Mouse (Mus musculus): Measurements from ENCODE around the gene Selenoh.
"Not testable (repeated sequence)": the region's sequence is repeated elsewhere in the genome, so short reads cannot be mapped to it uniquely, and the experiment has no call there.

Selenoh gene

GRCm38 (mm10) chr2:84670569-84670933 is at the start of gene Selenoh:
Gene Selenoh (minus strand): TSS chr2:84670770.
- peak; percentile 88 to 89 for DNase-seq

- DNase-seq: no peak
These were observed 46.8 kb upstream of the Selenoh start for GRCm38 (mm10) chr2:84717357-84717756.

- no peak for DNase-seq
These were observed 46.1 kb upstream of the Selenoh start for GRCm38 (mm10) chr2:84716423-84717355.

DNA sequence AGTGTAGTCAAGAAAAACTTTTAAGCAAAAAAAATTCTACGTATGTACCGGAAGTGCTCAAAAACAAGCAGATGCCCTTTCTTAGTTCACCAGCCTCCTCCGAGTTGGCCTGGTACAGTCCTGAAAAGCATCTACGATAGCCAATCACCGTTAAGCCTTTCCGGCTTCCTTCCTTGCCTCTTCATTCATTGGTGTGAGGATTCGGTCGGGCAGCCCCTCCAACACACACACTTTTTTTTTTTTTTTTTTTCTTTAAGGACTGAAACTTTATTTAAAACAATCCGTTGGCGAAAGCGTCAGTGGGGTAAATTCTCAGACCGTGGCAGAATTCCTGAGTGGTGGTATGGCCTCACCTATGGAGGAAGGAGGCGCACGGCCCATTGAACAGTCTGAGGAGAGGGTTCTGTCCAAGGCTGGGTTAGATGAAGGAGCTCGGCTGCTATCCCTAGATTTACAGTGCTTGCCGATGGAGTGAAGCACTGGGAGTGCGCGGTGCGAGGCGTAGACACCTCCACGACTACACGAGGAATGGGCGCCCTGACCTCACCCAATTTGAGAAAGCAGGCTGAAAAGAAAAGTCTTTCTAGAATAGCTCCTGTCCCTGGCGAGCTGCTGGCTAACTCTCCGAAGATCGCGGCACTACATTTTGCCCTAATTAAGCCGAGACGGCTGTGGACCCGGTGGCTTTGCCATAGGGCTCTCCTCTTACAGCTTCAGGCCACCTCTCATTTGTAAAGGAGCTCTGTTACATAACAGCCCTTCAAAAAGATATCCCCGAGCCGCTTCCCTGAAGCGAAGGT is 45.2 kb upstream of the Selenoh start:
- DNase-seq: peak; percentile 69 to 89

GRCm38 (mm10) chr2:84714811-84715561 is 44.4 kb upstream of the Selenoh start, which contains the start of gene Zdhhc5:
Gene Zdhhc5 (minus strand): TSS chr2:84715180.
- peak; percentile 99 to 100 for DNase-seq

GRCm38 (mm10) chr2:84714422-84714810 is 43.8 kb upstream of the Selenoh start:
- DNase-seq: no peak

GRCm38 (mm10) chr2:84711898-84712297 is 41.3 kb upstream of the Selenoh start:
- DNase-seq: no peak

GRCm38 (mm10) chr2:84707523-84707922 is 37.0 kb upstream of the Selenoh start:
- DNase-seq: no peak

DNA sequence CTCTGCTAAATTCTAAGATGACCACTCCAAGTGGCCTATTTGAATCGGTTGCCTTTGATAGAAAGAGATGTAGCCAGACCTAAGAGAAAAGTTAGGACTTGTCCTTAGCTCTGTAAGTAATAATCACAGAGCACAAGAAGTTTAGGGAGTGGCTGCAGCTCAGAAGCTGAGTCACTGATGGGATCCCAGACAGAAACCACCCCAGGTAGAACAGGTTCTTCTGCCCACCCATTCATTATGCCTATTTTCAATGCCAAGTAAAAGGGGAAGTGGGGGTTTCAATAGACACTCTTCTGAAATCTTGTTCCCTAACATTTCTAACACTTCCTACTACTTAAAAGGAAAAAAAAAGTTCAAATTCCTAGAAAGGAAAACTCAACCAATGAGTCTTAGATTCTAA is 34.7 kb upstream of the Selenoh start:
- DNase-seq: no peak

DNA sequence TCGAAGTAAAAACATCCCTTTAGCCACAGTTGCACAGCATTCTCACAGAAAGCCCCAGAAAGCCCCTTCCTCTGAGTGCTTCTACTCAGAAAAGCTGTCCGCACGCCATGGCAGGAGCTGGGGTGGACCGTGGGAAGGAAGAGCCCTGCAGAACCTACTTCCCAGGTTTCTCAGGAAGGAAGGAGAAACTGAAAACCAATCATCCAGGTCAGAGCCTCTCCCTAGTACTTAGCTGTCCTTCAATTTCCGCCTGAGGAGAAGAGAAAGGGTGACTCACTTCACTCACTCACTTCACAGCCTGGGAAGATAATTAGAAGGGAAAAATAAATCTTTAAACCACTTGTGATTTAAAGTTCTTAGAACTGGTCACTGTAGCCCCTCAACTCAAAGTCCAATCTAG is 33.8 kb upstream of the Selenoh start:
- DNase-seq: no peak

DNA sequence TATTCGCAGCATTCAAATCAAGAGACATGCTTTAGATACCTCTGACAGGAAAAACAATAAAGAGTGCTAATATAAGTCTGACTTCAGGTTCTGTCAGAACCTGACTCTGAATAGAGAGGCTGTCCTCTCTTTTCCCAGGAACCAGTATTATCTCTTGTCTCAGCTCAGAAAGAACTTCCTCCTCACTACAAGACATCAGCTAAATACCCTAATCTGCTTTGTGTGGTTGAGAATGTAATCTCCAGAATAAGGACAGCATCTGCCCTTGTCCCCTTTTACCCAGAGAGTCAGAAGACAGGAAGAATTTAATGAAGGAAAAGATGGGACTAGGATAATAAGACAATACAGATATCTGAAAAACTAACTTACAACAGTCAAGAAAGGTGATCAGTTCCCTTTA is 32.9 kb upstream of the Selenoh start:
- DNase-seq: no peak

GRCm38 (mm10) chr2:84695007-84695695 is 24.6 kb upstream of the Selenoh start:
- no peak for DNase-seq

GRCm38 (mm10) chr2:84690050-84690449 is 19.5 kb upstream of the Selenoh start:
- DNase-seq: no peak

DNA sequence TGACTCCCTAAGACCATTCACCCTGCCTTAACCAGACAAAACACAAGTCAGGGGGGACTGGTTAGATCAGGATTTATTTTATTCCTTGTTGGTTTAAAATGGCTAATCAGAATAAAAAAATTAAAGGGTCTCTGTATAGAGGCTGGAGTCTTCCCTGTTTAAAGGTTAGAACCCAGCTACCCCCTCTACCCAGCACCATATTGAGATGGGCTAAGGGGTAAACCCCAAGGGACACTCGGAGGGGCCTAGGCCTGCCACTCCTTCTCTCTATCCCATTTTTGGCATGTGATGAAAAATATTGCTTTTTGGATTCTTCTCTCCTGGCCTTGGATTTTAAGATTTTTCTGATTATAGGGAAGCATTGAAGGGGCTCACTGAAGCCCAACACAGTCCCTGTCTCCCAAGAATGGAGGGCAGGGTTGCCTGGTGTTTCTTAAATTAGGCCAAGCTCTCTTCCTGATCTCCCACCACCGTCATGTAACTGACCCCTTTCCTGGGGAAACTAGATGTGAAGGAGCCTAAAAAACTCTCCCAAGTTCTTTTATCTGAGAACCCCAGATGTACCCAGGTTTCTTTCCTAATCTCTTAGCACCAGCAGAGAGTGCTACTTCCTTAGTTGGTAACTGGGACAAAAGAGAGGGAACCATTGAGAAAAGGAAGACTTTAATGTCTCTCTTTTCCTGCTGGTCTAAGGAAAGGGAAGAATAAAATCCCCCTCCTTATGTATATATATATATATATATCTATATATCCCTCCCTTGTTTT is 17.7 kb upstream of the Selenoh start:
- DNase-seq: no peak

DNA sequence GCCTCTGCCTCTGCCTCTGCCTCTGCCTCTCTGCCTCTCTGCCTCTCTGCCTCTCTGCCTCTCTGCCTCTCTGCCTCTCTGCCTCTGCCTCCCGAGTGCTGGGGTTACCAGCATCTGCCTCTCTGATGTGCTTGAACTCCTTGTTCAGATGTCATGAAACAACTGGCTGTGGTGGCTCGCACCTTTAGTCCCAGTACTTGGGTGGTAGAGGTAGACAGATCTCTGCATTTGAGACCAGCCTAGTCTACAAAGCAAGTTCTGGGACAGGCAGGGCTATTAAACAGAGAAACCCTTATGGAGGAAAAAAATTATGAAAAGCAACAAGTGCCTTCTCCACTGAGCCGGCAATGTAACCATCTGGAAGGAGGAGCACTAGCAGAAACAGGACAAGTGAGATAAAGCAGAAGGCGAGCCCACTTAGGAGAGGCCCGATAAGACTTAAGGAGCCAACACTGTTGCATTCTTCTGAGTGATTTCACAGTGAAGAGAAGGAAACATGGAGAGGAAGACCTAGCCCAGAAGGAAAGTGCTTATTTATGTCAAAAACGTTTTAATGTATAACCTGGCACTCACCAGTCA is 12.1 kb upstream of the Selenoh start:
- DNase-seq: no peak

GRCm38 (mm10) chr2:84679016-84679415 is 8.4 kb upstream of the Selenoh start, which contains the start of gene Tmx2:
Gene Tmx2 (minus strand): TSS chr2:84679140.
- DNase-seq: no peak

DNA sequence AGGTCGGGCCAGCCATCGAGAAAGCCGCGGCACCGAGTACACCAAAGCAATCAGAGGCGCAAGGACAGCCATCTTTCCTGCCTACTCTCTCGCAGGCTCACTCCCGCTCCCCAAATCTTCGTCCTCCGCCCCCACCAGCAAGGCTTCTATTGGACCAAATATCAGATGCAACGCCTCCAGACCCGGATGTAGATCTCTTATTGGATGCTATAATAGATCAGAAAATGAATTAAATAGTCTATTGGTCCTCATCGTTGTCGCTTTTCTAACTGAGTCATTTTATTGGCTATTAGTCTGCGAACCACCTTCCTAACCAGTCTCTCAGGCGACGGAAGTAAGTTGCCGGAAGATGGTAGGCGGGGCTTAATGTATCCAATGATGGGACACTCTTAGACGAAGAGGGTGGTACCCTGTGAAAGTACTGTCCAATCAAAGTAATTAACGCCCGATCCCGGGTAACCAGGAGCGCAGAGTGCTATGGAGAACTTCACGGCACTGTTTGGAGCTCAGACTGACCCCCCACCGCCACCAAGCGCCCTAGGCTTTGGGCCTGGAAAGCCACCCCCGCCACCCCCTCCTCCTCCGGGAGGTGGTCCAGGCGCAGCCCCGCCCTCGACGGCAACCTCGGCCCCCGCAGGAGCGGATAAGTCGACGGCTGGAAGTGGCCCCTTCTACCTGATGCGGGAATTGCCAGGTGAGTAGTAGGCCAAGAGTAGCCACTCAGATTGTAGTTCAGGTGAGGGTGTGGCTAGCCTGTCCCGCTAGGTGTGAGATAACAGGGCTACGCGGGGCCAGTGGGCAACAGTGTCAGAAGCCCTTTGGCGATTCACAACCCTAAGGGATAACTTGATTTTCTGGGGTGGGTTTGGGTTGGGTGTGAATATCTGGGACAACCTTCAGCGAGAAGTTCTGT is 7.7 kb upstream of the Selenoh start, which contains the start of the genes Gm28635 and Med19:
Gene Gm28635 (minus strand): TSS at position 74 of the 913 bp plus-strand sequence.
Gene Med19 (plus strand): TSS at position 435 of the 913 bp plus-strand sequence.
- peak; percentile 92 to 93 for DNase-seq

- DNase-seq: no peak
These were observed 6.8 kb upstream of the Selenoh start for GRCm38 (mm10) chr2:84677270-84677967.

- not testable (repeated sequence) for DNase-seq
These were observed 965 bp upstream of the Selenoh start for GRCm38 (mm10) chr2:84671535-84671934.
